Mouse (Mus musculus) cerebellum, postnatal 14 days (tissue): Measurements from ENCODE around the gene Csnk2b.

Experiments
- DNase-seq, 2 experiments: peaks; one replicate each; pipeline ENCODE4 v3.0.0; 2021; ENCODE audit warnings: mixed read lengths in 2 of 2

Gene Csnk2b

GRCm38 (mm10) chr17:35121871-35122303 is at the start of gene Csnk2b:
Gene Csnk2b, minus strand, starts transcription at chr17:35122053.
- DNase-seq: peak; percentile 81 to 82

GRCm38 (mm10) chr17:35168541-35169207 is 46.8 kb upstream of the Csnk2b start:
- DNase-seq: peak; percentile 47 to 48

- no peak for DNase-seq
Observed at GRCm38 (mm10) chr17:35167794-35168193, 45.9 kb upstream of the Csnk2b start.

- DNase-seq: peak; percentile 83 to 87
Observed at GRCm38 (mm10) chr17:35166352-35167035, 44.6 kb upstream of the Csnk2b start.

- DNase-seq: no peak
Observed at GRCm38 (mm10) chr17:35165451-35166155, 43.8 kb upstream of the Csnk2b start.

- DNase-seq: peak; percentile 99
Observed at GRCm38 (mm10) chr17:35164568-35165450, 43.0 kb upstream of the Csnk2b start, which contains the start of gene Prrc2a. Gene Prrc2a, minus strand, starts transcription at chr17:35164897.

GRCm38 (mm10) chr17:35164218-35164567 is 42.3 kb upstream of the Csnk2b start:
- no peak for DNase-seq

- DNase-seq: no peak
Observed at GRCm38 (mm10) chr17:35163326-35164081, 41.7 kb upstream of the Csnk2b start.

- DNase-seq: peak; percentile 51 to 62
Observed at GRCm38 (mm10) chr17:35162730-35163129, 40.9 kb upstream of the Csnk2b start.

GRCm38 (mm10) chr17:35162121-35162520 is 40.3 kb upstream of the Csnk2b start:
- no peak for DNase-seq

- no peak for DNase-seq
Observed at GRCm38 (mm10) chr17:35161421-35161820, 39.6 kb upstream of the Csnk2b start.

- no peak for DNase-seq
Observed at GRCm38 (mm10) chr17:35159638-35160037, 37.8 kb upstream of the Csnk2b start.

- no peak for DNase-seq
Observed at GRCm38 (mm10) chr17:35158850-35159593, 37.2 kb upstream of the Csnk2b start.

GRCm38 (mm10) chr17:35157661-35158175 is 35.9 kb upstream of the Csnk2b start:
- DNase-seq: no peak

GRCm38 (mm10) chr17:35157254-35157653 is 35.4 kb upstream of the Csnk2b start:
- no peak for DNase-seq

- DNase-seq: no peak
Observed at GRCm38 (mm10) chr17:35156461-35157200, 34.8 kb upstream of the Csnk2b start.

GRCm38 (mm10) chr17:35155451-35155850 is 33.6 kb upstream of the Csnk2b start:
- no peak for DNase-seq

GRCm38 (mm10) chr17:35154616-35155015 is 32.8 kb upstream of the Csnk2b start:
- DNase-seq: no peak

GRCm38 (mm10) chr17:35153931-35154330 is 32.1 kb upstream of the Csnk2b start:
- no peak for DNase-seq

- DNase-seq: no peak
Observed at GRCm38 (mm10) chr17:35153077-35153476, 31.2 kb upstream of the Csnk2b start.
